Mouse (Mus musculus) neural tube, embryonic 14.5 days (tissue): Measurements from ENCODE around the gene Emc6. TPM values are rescaled to one million over a fixed set of nuclear protein-coding genes. Genes with fewer than 3 reads are reported as not detected.

Experiments used
- ATAC-seq: fragments of 200-750 bp; cut with Nextera tagmentation; 2 replicates; pipeline ENCODE4 v1.8.0; 2017; ENCODE audit warnings: low read depth, mild to moderate bottlenecking, moderate TSS enrichment, moderate library complexity
- H3K27ac ChIP-seq: fragments of 300-500 bp; sonication (generic); 2 replicates; pipeline ENCODE4 v1.5.1; 2014; ENCODE audit warnings: low read depth, mild to moderate bottlenecking, control low read depth, low read length, moderate library complexity, mixed read lengths
- H3K27me3 ChIP-seq: fragments of 300-500 bp; sonication (generic); 2 replicates; pipeline ENCODE4 v1.6.1; 2014; ENCODE audit warnings: low read length; ENCODE audit not compliant: control insufficient read depth, insufficient read depth
- H3K36me3 ChIP-seq: fragments of 300-500 bp; sonication (generic); 2 replicates; pipeline ENCODE4 v1.6.1; 2014; ENCODE audit warnings: low read length, mixed read lengths; ENCODE audit not compliant: control insufficient read depth, insufficient read depth
- H3K4me1 ChIP-seq: fragments of 300-500 bp; sonication (generic); 2 replicates; pipeline ENCODE4 v1.6.1; 2014; ENCODE audit warnings: low read length; ENCODE audit not compliant: control insufficient read depth, insufficient read depth
- H3K4me2 ChIP-seq: fragments of 300-500 bp; sonication (generic); 2 replicates; pipeline ENCODE4 v1.6.1; 2014; ENCODE audit warnings: mild to moderate bottlenecking, low read depth, low read length, control low read depth
- H3K4me3 ChIP-seq: fragments of 300-500 bp; sonication (generic); 2 replicates; pipeline ENCODE4 v1.5.1; 2014; ENCODE audit warnings: low read depth, low read length, control low read depth, mixed read lengths
- H3K9ac ChIP-seq: fragments of 300-500 bp; sonication (generic); replicated peaks from 2 replicates; pipeline ENCODE4 v1.6.1; 2014; ENCODE audit warnings: low read depth, mild to moderate bottlenecking, control low read depth, low read length, mixed read lengths
- H3K9me3 ChIP-seq: fragments of 300-500 bp; sonication (generic); 2 replicates; pipeline ENCODE4 v1.6.1; 2016; ENCODE audit warnings: low read length; ENCODE audit not compliant: control insufficient read depth
- WGBS: fragments of 180-500 bp; shearing (Covaris S2); extraction: QIAGEN DNeasy Blood & Tissue Kit; methylation state at CpG from one replicate; pipeline ENCODE4 v1.1.7; 2014; 5-methylcytosine and 5-hydroxymethylcytosine counted together
- polyA plus RNA-seq: library from polyadenylated mRNA; unstranded; fragments of >200 nt; fragmentation: Nextera tagmentation; extraction: Ambion mirVana; gene quantifications from 2 replicates; pipeline ENCODE4 v1.2.1, GENCODE M21; 2014

The Emc6 gene
- polyA plus RNA-seq, 1 experiment from 2014 or later = 158 TPM

DNA sequence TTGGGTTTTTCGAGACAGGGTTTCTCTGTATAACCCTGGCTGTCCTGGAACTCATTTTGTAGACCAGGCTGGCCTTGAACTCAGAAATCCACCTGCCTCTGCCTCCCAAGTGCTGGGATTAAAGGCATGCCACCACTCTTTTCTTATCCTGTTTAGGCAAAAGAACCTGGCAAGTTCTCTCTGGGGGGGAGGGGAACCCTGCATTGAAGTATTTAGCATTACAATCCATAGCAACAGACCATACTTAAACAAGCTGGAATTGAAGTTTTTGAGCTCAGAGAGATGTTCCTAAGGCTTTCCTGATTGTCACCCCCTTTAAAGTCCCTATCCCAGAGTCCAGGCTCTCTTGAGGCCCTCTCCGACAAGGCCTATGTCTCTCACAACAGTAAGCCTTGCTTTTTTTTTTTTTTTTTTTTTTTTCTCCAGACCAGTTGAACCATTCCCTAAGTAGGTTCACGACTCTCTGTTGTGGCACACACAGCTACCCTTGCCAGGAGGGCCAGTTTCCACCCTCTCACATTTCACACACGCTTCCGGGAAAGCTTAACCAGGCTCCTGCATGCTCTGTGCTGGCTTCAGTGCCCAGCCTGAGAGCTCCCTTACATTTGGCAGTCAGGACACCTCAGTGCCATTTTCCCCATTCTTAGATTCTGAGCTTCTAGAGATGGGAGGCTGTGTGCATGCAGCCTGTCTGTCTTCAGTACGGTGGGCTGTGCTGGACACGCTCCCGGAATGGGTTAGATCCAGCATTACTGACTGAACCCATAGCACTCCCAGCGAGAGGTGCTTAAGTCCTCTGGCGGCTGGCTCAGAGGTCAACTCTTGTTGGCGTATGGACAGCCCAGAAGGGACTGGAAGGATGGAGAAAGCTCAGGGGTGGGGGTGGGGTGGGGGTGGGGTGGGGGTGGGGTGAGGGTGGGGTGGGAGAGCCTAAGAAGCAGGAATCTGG, 30.5 kb downstream of the Emc6 start:
- WGBS = 66% methylated on average over 11 of the region's 11 CpGs
- no peaks in the 10 kb centered on the region for H3K27me3 ChIP-seq
- no peak for ATAC-seq

GRCm38 (mm10) chr11:73144261-73144681, 32.6 kb downstream of the Emc6 start:
- H3K4me1 ChIP-seq = no peaks in the 10 kb centered on the region
- no peak overlapping the region for H3K9ac ChIP-seq
- ATAC-seq = no peak
- H3K36me3 ChIP-seq = no peaks in the 10 kb centered on the region
- WGBS = 79% methylated on average over 1 of the region's 1 CpGs
- H3K27me3 ChIP-seq = no peaks in the 10 kb centered on the region
- no peaks in the 10 kb centered on the region for H3K9me3 ChIP-seq
- no peak overlapping the region for H3K4me3 ChIP-seq
- H3K27ac ChIP-seq = no peak overlapping the region
- no peak overlapping the region for H3K4me2 ChIP-seq

More for the DNA sequence above, 30.5 kb downstream of the Emc6 start:
- H3K4me2 ChIP-seq = no peak overlapping the region
- H3K4me1 ChIP-seq = no peaks in the 10 kb centered on the region
- H3K9me3 ChIP-seq = no peaks in the 10 kb centered on the region
- no peak overlapping the region for H3K4me3 ChIP-seq
- H3K9ac ChIP-seq = no peak overlapping the region
- H3K27ac ChIP-seq = no peak overlapping the region
- no peaks in the 10 kb centered on the region for H3K36me3 ChIP-seq

DNA sequence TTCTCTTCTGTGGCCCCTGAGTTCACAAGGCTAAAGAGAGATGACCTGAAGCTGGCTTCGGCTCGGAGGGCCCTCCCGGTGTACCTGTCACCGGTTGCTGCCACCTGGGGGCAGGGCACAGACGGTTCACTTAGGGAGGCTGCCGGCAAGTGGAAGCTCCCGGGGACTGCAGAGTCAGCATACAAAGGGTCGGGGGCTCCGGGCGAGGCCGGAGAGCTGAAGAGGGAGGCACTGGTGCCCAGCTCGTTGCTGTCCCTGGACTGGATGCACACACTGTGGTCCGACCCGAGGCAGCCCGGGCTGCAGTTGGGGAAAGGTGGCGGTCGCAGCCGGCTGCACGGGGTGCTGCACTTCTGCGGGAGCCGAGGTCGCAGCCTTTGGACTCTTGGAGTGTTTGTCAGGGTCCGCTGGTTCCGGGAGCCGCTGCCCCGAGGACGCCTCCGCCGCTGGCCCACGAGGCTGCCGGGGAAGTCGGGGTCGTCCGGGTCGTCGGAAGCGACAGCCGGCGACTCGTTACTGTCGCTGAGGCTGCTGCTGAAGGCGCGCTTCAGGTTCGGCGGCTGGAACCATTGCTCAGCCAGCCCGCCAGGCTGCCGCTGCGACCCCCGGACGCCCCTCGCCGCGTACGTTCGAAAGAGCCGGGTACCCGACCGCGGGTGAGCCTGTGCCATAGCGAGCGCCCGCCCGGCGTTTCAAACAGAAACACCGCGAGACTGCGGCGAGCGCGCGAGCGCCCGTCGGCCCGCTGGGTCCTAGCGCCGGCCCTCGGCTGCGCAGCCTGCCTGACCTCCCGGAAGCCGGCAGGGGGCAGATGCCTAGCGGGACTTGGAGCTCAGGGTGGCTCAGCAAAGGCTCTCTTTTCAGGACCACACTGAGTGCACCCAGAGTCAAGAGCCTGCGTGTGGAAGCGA, 39.0 kb downstream of the Emc6 start, which contains the start of gene Haspin:
TSS of gene Haspin (minus strand) at position 704 of the 911 bp plus-strand sequence.
- peak; percentile 99 for ATAC-seq
- H3K4me2 ChIP-seq = peak within 1 kb of the TSS; percentile 80
- under 1% methylated on average over 84 of the region's 84 CpGs for WGBS
- no peaks in the 10 kb centered on the region for H3K4me1 ChIP-seq
- no peaks in the 10 kb centered on the region for H3K27me3 ChIP-seq
- H3K4me3 ChIP-seq = peak within 1 kb of the TSS; percentile 78
- H3K9ac ChIP-seq = peak within 1 kb of the TSS; percentile 72
- no peaks in the 10 kb centered on the region for H3K9me3 ChIP-seq
- no peaks in the 10 kb centered on the region for H3K36me3 ChIP-seq
- no peak within 1 kb of the TSS for H3K27ac ChIP-seq

- no peaks in the 10 kb centered on the region for H3K9me3 ChIP-seq
- no peaks in the 10 kb centered on the region for H3K4me1 ChIP-seq
- 0 out of 2 replicates have a peak overlapping the region, but pooled peaks have one; percentile 72 for H3K9ac ChIP-seq
- H3K4me2 ChIP-seq = peak overlapping the region; percentile 80
- H3K4me3 ChIP-seq = peak overlapping the region; percentile 78
- H3K36me3 ChIP-seq = no peaks in the 10 kb centered on the region
- ATAC-seq = no peak
- no peaks in the 10 kb centered on the region for H3K27me3 ChIP-seq
- no peak overlapping the region for H3K27ac ChIP-seq
- 38% methylated on average over 11 of the region's 11 CpGs for WGBS
Measured at GRCm38 (mm10) chr11:73137116-73137515, 39.7 kb downstream of the Emc6 start.

- Histone ChIP-seq H3K9me3 (no peaks in the 10 kb centered on the region), H3K4me2 (peak overlapping the region; percentile 80), H3K36me3 (no peaks in the 10 kb centered on the region), H3K27ac (no peak overlapping the region), H3K4me3 (no peak overlapping the region), H3K27me3 (no peaks in the 10 kb centered on the region), H3K4me1 (no peaks in the 10 kb centered on the region), H3K9ac (0 out of 2 replicates have a peak overlapping the region, but pooled peaks have one; percentile 3)
- no peak for ATAC-seq
- 55% methylated on average over 6 of the region's 6 CpGs for WGBS
Measured at GRCm38 (mm10) chr11:73136587-73136986, 40.2 kb downstream of the Emc6 start.

DNA sequence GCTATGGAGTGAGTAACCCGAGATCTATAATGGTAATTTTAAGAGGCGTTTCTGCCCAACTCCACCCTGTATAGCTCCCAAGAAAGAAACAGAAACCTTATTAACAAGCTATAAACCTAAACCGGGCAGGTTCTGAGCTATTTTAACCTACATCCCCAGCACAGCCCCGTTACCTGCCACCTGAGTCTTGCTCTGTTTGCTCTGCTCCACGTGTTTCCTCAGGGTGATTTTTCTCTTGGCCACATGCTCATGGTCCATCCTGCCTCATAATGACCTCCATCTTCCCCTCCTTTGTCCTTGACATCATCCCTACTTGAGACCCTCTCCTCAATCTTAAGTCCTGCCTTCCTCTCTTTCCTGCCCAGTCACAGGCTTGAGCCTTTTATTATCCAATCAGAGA, 42.6 kb downstream of the Emc6 start:
- Histone ChIP-seq H3K9me3 (no peaks in the 10 kb centered on the region), H3K27me3 (no peaks in the 10 kb centered on the region), H3K9ac (no peak overlapping the region), H3K4me3 (no peak overlapping the region), H3K4me2 (no peak overlapping the region), H3K4me1 (no peaks in the 10 kb centered on the region), H3K36me3 (no peaks in the 10 kb centered on the region), H3K27ac (no peak overlapping the region)
- no peak for ATAC-seq
- 94% methylated on average over 5 of the region's 5 CpGs for WGBS

GRCm38 (mm10) chr11:73132999-73133398, 43.8 kb downstream of the Emc6 start:
- Histone ChIP-seq H3K9ac (no peak overlapping the region), H3K4me1 (no peaks in the 10 kb centered on the region), H3K4me3 (no peak overlapping the region), H3K36me3 (no peaks in the 10 kb centered on the region), H3K27ac (no peak overlapping the region), H3K9me3 (no peaks in the 10 kb centered on the region), H3K4me2 (no peak overlapping the region), H3K27me3 (no peaks in the 10 kb centered on the region)
- WGBS = 97% methylated on average over 6 of the region's 6 CpGs
- ATAC-seq = no peak

DNA sequence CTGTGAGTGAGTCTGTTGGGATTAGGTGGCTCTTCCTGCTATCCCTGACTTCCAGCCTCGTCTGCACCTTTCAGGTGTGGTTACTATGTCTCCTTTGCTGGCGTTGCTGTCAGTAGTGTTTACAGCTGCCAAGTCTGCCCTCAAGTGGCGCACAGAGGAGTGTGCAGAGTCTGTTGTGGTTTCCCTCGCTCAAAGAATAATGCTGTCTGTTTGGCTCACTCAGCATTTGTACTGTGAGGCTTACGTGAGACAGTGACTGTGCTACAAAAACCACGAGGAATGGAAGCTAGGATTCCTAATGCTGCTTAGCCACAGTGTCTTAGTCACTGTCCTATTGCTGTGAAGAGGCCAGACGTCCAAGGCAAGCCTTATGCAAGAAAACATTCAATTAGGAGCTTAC, 45.8 kb downstream of the Emc6 start:
- Histone ChIP-seq H3K27me3 (no peaks in the 10 kb centered on the region), H3K4me1 (no peaks in the 10 kb centered on the region), H3K27ac (no peak overlapping the region), H3K36me3 (no peaks in the 10 kb centered on the region), H3K4me2 (no peak overlapping the region), H3K4me3 (no peak overlapping the region), H3K9ac (no peak overlapping the region), H3K9me3 (no peaks in the 10 kb centered on the region)
- 88% methylated on average over 7 of the region's 7 CpGs for WGBS
- ATAC-seq = no peak
